Mouse (Mus musculus) cerebellum, adult 2 months (tissue): ENCODE results near the gene Itgb2. TPM values are rescaled to one million over a fixed set of nuclear protein-coding genes. Genes with fewer than 3 reads are reported as not detected.
A peak's percentile ranks its signal among the peaks of the same experiment; 100 is the strongest.

Source experiments
- DNase-seq, 2 experiments: peaks; one replicate each; pipeline ENCODE4 v3.0.0; 2021
- H3K27ac ChIP-seq: fragments of 200-500 bp; 2 replicates; pipeline ENCODE4 v1.5.1; 2012; ENCODE audit warnings: low read length, control low read depth, inconsistent platforms; ENCODE audit not compliant: insufficient read depth
- H3K27me3 ChIP-seq: fragments of 200-500 bp; 2 replicates; pipeline ENCODE4 v1.6.1; 2012; ENCODE audit warnings: inconsistent platforms, mild to moderate bottlenecking, low read length, moderate library complexity; ENCODE audit not compliant: control insufficient read depth, insufficient read depth
- H3K4me1 ChIP-seq: fragments of 200-500 bp; 2 replicates; pipeline ENCODE4 v1.6.1; 2011; ENCODE audit warnings: low read length; ENCODE audit not compliant: control insufficient read depth, insufficient read depth
- H3K4me3 ChIP-seq: fragments of 200-500 bp; replicated peaks from 2 replicates; pipeline ENCODE3; 2011; ENCODE audit warnings: mild to moderate bottlenecking, low read depth, low read length, control low read depth; ENCODE audit not compliant: insufficient read depth
- CTCF ChIP-seq: fragments of 200-500 bp; IDR thresholded peaks from 2 replicates; pipeline ENCODE4 v1.5.1; 2011; ENCODE audit warnings: low read depth, mild to moderate bottlenecking, control low read depth, low read length, moderate library complexity, borderline replicate concordance; ENCODE audit not compliant: insufficient read depth
- POLR2A ChIP-seq: fragments of 200-500 bp; IDR thresholded peaks from 2 replicates; pipeline ENCODE4 v1.6.1; 2011; ENCODE audit warnings: low read length, control low read depth, borderline replicate concordance; ENCODE audit not compliant: insufficient read depth
- WGBS: fragments of 180-500 bp; shearing (Covaris S2); methylation state at CpG from one replicate; pipeline ENCODE4 v1.1.7; 2018; 5-methylcytosine and 5-hydroxymethylcytosine counted together
- polyA plus RNA-seq: library from polyadenylated mRNA; depleted of rRNA; stranded (reverse); fragments of >200 nt; gene quantifications from 2 replicates; pipeline ENCODE4 v1.2.3, GENCODE M21; 2012

Gene Itgb2
- polyA plus RNA-seq, 1 experiment = 2.3 TPM

DNA sequence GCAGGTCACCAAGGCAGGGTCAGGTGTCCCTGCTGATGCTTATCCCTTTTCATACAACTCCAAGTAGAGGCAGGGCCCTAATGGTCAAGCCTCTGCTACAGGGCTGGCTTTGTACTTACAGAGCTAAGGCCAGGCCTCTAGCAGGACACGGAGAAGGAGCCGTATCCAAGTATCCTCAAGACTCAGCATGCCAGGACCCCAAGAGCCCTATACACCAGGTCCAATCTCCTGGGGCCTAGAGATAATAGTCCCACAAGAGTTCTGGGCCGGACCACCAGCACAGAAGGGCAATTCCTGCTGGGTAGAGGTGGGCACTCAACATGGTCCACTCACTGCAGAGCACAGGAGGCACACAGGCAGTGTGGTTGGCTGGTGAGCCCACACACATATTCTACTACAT lies 21.3 kb upstream of the Itgb2 start:
- 63% methylated on average over 3 of the region's 3 CpGs for WGBS
- Histone ChIP-seq H3K27me3 (no peaks in the 10 kb centered on the region), H3K4me1 (peaks cover 71% of the 10 kb centered on the region), H3K27ac (peak overlapping the region; percentile 19; the same call in 1 of the 2 replicates), H3K4me3 (no peak overlapping the region)
- TF ChIP-seq CTCF (no peak), POLR2A (no peak)
- DNase-seq = no peak

- Histone ChIP-seq H3K27me3 (no peaks in the 10 kb centered on the region), H3K4me1 (peaks cover 71% of the 10 kb centered on the region), H3K4me3 (no peak overlapping the region), H3K27ac (peak overlapping the region; percentile 79)
- TF ChIP-seq CTCF (peak; percentile 94), POLR2A (no peak)
- peak; percentile 87 to 92 for DNase-seq
- 15% methylated on average over 12 of the region's 12 CpGs for WGBS
Measured at GRCm38 (mm10) chr10:77509403-77510187, 20.5 kb upstream of the Itgb2 start.

DNA sequence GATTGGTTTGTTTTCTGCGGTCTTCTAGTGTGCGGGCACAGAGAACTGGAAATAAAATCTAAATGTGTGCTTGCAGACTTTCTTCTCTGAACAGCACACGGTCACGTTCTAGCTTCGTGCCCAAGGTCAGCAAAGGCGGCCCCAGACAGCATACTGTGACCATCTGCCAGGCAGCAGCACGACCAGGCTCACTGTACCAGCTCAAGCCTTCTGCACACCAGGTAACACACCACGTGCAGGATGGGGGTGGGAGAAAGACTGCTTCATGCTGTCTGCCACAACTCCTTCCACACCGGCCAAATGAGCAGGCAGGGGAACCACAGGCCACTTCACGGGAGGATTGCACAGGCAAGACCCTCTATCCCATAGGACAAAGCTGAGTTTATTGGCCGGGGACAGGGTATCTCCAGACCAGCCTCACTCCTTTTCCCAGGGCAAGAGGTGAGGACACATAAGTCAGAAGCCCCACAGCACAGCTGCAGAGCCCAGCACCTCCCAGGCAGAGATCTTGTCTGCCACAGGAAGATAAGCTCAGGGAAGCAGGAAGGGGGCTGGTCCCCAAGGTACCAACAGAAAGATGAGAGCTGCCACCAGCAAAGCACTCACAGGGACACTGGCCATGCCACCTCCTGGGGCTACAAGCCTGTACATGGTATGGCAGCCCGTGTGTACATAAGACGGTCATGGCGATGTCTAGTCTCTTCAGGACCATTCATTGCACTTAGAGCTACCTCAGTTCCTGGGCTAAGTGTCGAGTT lies 19.6 kb upstream of the Itgb2 start:
- peak overlapping the region; percentile 79 for H3K27ac ChIP-seq
- WGBS = 21% methylated on average over 15 of the region's 15 CpGs
- peak; percentile 18; the same call in 1 of the 2 replicates for TF ChIP-seq CTCF
- TF ChIP-seq POLR2A = peak; percentile 35; the same call in 1 of the 2 replicates

DNA sequence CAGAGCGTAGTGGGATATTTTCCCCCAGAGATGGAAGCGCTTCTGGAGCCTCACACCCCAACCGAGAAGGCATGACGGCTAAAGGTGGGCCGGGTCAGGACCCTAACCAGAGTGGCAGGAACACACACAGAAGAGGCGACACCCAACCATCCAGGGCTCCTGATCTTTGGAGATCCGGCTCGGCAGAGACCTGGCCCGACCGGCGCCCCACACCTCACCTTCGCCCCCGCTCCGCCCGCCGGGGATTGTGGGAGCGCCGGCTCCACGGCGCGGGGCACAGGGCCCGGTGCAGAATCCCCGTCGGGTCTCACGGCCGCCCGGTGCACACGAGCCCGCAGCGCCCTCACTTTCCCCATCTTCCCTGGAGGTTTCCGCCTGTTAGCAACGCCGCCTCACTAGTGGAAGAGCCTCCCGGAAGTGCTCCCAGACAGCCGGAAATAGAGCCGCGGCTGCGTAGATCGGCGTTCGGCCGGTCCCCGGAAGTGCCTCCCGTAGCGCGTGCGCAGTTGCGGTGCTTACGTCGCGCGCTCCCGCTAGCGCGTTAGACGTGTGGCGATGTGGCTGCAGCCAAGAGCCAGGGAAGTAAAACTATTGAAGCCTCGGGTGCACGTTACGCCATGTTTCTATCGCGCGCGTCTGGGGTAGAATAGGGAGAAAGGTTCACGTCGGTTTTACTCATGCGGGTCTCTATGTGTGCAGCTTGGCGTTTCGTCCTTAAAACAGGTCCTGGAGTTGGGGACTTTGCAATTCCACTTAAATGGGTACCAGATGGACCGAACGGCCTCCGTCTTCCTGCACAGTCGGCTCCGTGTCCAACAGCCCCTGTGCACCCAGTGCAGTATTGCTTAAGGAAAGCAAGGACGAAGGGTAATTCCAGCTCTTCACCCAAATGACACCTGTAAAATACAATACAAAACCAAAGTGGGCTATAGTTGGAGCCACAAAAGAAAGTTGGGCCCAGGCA lies 14.4 kb upstream of the Itgb2 start, which contains the start of gene Fam207a:
Gene Fam207a (minus strand): TSS at position 401 of the 964 bp plus-strand sequence.
- H3K27ac ChIP-seq = peak within 1 kb of the TSS; percentile 72
- peaks cover 20% of the 10 kb centered on the region for H3K4me1 ChIP-seq
- no peaks in the 10 kb centered on the region for H3K27me3 ChIP-seq
- WGBS = 1% methylated on average over 75 of the region's 75 CpGs
- DNase-seq = peak; percentile 93 to 95
- TF ChIP-seq CTCF (no peak), POLR2A (peak; percentile 94)
- H3K4me3 ChIP-seq = peak within 1 kb of the TSS; percentile 68

More for the DNA sequence above, 19.6 kb upstream of the Itgb2 start:
- Histone ChIP-seq H3K27me3 (no peaks in the 10 kb centered on the region), H3K4me1 (peaks cover 67% of the 10 kb centered on the region), H3K4me3 (peak overlapping the region; percentile 6)
- peak; percentile 81 to 88 for DNase-seq

DNA sequence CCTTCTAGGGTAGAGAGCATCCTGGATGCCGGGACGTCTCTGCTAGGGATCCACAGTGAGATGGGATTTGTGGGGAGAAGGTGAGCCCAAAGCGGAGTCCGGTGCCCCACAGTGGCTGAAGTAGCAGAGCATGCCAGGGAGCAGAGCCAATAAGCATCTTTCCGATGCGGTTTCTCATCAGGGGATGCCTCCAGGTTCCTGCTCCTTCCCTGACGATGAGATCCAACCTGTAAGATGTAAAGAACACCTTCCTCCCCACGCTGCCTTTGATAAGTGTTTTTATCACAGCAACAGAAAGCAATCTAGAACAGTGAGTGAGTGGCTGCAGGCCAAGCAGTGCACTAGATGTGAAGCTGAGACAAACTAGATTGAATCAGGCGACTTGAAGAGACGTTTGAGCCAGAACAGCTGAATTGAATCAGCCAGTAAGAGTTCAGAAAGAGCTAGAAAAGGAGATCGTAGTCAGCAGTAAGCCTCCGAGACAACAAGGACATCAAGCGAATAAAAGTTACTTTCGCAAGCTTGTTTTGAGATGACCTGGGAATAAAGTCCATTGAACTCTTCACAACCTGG lies 13.6 kb upstream of the Itgb2 start:
- H3K27ac ChIP-seq = peak overlapping the region; percentile 72
- no peaks in the 10 kb centered on the region for H3K27me3 ChIP-seq
- TF ChIP-seq POLR2A = no peak
- no peak for DNase-seq
- 23% methylated on average over 14 of the region's 14 CpGs for WGBS
- H3K4me1 ChIP-seq = peaks cover 13% of the 10 kb centered on the region; the same call in 1 of the 2 replicates
- H3K4me3 ChIP-seq = peak overlapping the region; percentile 68

GRCm38 (mm10) chr10:77517066-77517620 lies 12.9 kb upstream of the Itgb2 start:
- Histone ChIP-seq H3K4me1 (peaks cover 11% of the 10 kb centered on the region; the same call in 1 of the 2 replicates), H3K27ac (no peak overlapping the region), H3K4me3 (no peak overlapping the region), H3K27me3 (no peaks in the 10 kb centered on the region)
- DNase-seq = peak; percentile 69 to 73
- 20% methylated on average over 20 of the region's 20 CpGs for WGBS
- peak; percentile 95 for TF ChIP-seq CTCF
- no peak for TF ChIP-seq POLR2A
